Mouse (Mus musculus) stomach, postnatal 0 days (tissue): ENCODE measurements around the gene Camkmt.

ENCODE experiments used
- CTCF ChIP-seq: IDR thresholded peaks from 2 replicates; pipeline ENCODE4 v1.5.1; 2016; ENCODE audit warnings: antibody characterized with exemption, low read depth, mild to moderate bottlenecking, moderate library complexity
- EP300 ChIP-seq: optimal IDR thresholded peaks from 2 replicates; pipeline ENCODE3; 2016; ENCODE audit warnings: antibody characterized with exemption

- no peak for TF ChIP-seq CTCF
- TF ChIP-seq EP300 = no peak
Observed at GRCm38 (mm10) chr17:85177231-85177630, 86.9 kb downstream of the Camkmt start.
